Mouse (Mus musculus): ENCODE results near the gene Tbc1d20.
A peak's percentile ranks its signal among the peaks of the same experiment; 100 is the strongest.
"Not testable (repeated sequence)": the region's sequence is repeated elsewhere in the genome, so short reads cannot be mapped to it uniquely, and the experiment has no call there.

The Tbc1d20 gene

GRCm38 (mm10) chr2:152293727-152294475, at the start of gene Tbc1d20:
TSS of gene Tbc1d20 (plus strand) at chr2:152293828.
- peak; percentile 89 to 92 for DNase-seq (ENCODE audit: low spot score in 2 of 2)

DNA sequence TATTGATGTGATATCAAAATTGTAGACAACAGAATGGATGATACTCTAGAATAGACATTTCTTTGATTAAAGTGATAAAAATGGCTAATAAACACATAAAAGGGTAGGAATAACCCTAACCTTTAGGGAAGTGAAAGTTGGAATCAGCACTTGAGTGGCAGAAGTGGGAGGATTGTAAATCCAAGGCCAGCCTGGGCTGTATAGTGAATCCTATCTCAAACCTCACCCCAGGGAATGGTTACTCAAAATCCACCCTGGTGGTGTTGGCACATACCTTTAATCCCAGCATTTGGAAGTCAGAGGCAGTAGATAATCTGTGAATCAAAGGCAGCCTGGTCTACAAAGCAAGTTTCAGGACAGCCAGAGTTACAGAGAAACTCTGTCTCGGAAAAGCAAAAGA, 46.4 kb upstream of the Tbc1d20 start:
- no peak for DNase-seq (ENCODE audit: low spot score in 2 of 2)

DNA sequence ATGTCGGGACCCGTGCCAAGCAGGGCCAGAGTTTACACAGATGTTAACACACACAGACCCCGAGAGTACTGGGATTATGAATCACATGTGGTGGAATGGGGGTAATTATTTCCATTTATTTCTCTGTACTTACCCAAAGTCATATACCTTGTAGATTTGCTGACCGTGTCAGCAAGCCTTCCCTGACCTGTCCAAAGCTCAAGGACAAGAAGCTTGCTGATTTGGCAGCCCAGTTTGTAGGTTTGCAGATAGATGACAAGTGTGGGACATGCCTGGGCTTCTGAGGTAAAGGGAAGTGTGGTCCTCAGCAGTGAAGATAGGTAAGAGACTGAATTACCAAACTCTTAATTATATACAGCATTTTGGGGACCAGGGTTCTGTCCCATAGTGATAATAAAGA, 43.1 kb upstream of the Tbc1d20 start:
- DNase-seq (ENCODE audit: low spot score in 2 of 2): no peak

- DNase-seq (ENCODE audit: low spot score in 2 of 2): no peak
Measured at GRCm38 (mm10) chr2:152259739-152260138, 33.9 kb upstream of the Tbc1d20 start.

GRCm38 (mm10) chr2:152273639-152274038, 20.0 kb upstream of the Tbc1d20 start:
- DNase-seq (ENCODE audit: low spot score in 2 of 2): no peak

GRCm38 (mm10) chr2:152281407-152281806, 12.2 kb upstream of the Tbc1d20 start:
- DNase-seq (ENCODE audit: low spot score in 2 of 2): no peak

GRCm38 (mm10) chr2:152287560-152287959, 6.1 kb upstream of the Tbc1d20 start:
- no peak for DNase-seq (ENCODE audit: low spot score in 2 of 2)

DNA sequence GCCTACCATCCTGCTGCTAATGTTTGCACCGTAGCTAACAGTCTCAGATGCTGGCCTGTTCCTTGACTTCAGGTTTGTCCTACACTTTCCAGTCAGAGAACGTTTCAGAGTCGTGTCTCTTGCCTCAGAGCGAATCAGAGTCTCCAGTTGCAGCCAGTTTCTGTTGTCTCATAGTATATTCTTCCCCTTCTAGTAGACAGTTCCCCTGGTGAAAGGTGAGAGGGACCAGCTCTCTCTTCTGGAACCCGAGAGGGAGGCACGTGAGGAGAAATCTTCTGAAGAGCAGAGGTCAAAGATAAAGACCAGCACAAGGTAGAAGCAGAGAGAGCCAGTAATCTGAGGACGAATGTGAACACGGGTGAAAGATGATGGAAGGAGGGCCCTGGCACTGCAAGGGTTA, 5.6 kb upstream of the Tbc1d20 start:
- DNase-seq (ENCODE audit: low spot score in 2 of 2): no peak

DNA sequence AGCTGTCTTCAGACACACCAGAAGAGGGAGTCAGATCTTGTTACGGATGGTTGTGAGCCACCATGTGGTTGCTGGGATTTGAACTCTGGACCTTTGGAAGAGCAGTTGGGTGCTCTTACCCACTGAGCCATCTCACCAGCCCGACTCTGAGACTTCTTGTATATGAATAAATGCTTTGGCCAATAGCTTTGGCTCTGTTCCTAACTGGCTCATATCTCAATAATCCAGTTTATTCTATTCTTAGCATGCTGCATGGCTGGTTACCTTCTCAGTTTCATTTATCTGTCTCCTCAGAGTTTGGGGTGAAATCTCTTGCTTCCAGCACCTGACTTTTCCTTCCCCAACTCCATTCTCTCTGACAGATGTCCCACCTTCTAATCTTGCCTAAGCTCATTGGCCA, 4.0 kb upstream of the Tbc1d20 start:
- not testable (repeated sequence) for DNase-seq (ENCODE audit: low spot score in 2 of 2)

DNA sequence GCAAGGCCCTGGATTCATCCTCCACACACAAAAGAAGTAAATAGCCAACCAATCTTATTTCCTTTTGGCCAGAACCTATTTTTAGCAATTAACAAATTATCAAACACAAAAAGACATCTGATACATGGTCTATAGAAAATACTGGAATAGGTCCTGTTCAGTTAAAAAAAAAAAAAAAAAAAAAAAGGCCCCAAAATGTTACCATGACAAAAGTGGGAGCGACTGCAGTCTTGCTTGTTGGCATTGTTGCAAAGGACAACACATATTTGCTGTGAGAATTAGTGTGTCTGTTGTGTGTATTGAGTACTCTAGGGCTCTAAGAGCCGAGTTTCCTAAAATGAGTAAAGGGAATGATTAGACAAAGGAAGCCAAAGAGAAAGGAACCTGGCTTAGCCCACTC, 1.2 kb upstream of the Tbc1d20 start:
- DNase-seq (ENCODE audit: low spot score in 2 of 2): no peak

GRCm38 (mm10) chr2:152293179-152293726, 375 bp upstream of the Tbc1d20 start:
- no peak for DNase-seq (ENCODE audit: low spot score in 2 of 2)

GRCm38 (mm10) chr2:152294541-152294940, 913 bp downstream of the Tbc1d20 start:
- no peak for DNase-seq (ENCODE audit: low spot score in 2 of 2)

DNA sequence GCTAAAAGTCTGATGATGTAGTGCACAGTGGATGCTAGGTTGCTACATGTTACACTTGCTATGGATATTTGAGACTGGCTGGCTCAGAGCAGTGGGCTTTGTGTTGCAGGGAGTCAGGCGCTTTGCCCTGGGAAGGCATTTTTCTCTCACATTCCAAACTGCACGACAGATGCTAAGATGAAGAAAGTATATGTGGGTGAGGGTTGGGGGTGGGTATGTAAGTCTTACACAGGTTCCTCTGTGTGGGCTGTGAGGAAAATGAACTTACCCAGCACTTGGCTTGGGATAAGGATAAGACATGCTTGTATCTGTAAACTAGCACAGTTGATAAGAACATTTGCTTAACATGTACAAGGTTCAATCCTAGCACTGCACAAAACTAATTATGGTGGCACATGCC, 9.2 kb downstream of the Tbc1d20 start:
- no peak for DNase-seq (ENCODE audit: low spot score in 2 of 2)

DNA sequence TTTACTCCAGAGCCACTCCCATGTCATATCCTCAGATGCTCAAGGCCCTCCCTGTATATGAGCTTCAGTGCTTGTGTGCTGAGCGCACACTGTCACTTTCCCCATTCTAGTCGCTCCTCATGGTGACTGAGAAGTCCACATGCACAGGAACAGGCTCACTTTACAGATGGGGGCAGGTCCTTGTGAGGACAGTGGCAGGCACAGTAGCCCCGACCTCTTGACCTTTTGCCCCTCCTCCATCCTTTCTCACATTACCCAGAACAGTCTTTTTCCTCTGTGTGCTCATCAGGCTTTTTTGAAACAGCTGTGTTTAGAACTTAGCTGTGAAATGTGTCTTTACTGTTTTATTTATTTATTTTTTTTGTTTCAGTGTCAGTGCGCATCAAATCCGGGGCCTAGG, 10.2 kb downstream of the Tbc1d20 start:
- DNase-seq (ENCODE audit: low spot score in 2 of 2): no peak

- DNase-seq (ENCODE audit: low spot score in 2 of 2): no peak
Measured at GRCm38 (mm10) chr2:152305480-152305879, 11.9 kb downstream of the Tbc1d20 start.

- DNase-seq (ENCODE audit: low spot score in 2 of 2): no peak
Measured at GRCm38 (mm10) chr2:152307186-152307585, 13.6 kb downstream of the Tbc1d20 start.

GRCm38 (mm10) chr2:152312996-152313395, 19.4 kb downstream of the Tbc1d20 start:
- DNase-seq (ENCODE audit: low spot score in 2 of 2): no peak

DNA sequence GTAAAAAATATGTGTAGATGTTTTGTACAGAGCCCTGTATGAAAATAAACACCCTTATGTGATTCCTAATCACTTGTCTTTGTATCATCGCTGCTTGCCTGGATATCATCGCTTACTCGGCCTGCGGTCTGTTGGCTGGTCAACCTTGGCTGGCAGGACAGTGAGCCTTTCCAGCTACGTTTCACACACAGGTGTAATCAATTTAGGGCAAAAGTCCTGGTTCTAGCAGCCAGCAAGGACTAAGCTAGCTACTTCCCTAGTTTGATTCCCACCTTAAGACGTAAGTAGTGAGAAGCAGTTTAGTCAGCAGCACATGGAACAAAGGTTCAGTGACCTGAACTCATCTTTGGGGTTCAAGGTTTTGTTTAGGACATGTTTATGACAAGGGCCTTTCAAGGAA, 20.3 kb downstream of the Tbc1d20 start:
- no peak for DNase-seq (ENCODE audit: low spot score in 2 of 2)

DNA sequence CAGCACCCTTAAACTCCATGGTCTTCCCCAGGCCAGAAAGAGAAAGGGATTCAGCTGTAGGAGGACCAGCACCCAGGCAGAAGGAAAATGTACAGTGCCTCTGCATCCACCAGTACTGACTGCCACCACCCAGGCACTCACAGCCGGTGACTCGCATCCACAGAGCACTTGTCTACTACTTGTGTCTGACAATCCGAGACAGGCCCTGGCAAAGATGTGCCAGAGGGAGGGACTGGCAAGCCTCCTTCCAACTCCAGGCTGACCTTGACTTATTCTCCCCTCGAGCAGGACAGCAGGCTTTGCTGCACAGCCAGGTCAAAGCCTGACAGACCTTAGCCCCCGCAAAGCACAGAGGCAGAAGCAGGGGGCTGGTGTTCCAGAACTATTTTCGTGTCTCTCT, 23.4 kb downstream of the Tbc1d20 start:
- DNase-seq (ENCODE audit: low spot score in 2 of 2): no peak

DNA sequence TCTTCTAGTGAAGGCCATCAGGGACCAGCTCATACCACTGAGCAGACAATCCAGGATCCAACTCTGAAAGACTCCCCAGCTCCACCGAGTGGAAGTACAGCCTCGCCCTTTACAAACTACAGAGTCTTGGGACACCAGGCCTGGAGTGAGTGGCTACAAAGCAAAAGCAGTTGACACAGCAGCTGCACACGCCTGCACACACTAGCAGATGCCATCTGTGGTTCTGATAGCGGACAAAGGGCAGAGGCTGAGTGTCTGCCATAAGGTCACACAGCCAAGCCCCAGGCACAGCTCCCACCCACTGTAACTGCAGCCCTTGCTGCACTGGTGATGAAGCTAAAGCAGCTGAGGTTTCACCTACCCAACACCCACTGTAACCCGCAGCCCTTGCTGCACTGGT, 27.9 kb downstream of the Tbc1d20 start:
- no peak for DNase-seq (ENCODE audit: low spot score in 2 of 2)

DNA sequence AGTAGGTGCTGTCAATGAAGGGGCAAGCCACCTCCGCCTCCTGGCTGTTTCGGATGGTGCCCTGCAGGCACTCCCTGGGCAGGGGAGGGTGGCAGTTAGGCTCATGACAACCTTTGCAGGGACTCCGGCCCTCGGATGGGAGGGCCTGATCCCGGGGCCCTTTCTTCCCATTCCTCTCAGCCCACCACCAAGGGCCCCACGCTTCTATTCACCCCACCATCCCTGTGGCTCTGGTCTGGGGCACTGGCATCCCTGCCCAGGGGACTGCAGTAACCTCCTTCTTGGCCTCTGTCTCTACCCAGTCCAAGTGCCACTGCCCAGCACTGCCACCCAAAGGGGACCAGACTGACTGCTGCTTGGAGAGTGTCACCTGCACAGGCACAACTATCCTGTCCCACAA, 28.6 kb downstream of the Tbc1d20 start:
- DNase-seq (ENCODE audit: low spot score in 2 of 2): no peak

DNA sequence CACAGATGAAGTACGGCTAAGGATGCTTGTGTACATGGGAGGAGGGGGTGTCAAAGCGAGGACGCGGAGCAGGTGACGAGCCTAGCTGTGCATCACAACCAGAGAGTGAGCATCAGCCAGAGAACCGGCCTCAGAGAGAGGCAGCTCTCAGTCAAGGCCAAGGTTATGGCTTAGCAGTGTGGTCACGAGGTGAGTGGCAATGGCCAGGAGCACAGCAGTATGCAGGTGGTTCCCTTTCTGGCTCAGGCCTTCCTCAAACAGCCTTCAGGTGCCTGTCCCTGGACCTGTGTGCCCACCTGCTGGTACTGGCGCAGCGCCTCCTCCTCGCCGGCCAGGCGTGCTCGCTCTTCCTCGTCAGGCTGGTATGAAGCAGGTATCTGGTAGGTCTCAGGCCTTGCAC, 30.3 kb downstream of the Tbc1d20 start:
- DNase-seq (ENCODE audit: low spot score in 2 of 2): no peak

GRCm38 (mm10) chr2:152324842-152325241, 31.2 kb downstream of the Tbc1d20 start:
- DNase-seq (ENCODE audit: low spot score in 2 of 2): no peak

GRCm38 (mm10) chr2:152326157-152326556, 32.5 kb downstream of the Tbc1d20 start:
- no peak for DNase-seq (ENCODE audit: low spot score in 2 of 2)
